Mouse (Mus musculus) liver, embryonic 14.5 days (tissue): Measurements from ENCODE around the gene Thap3.

ENCODE experiments used
- CTCF ChIP-seq: IDR thresholded peaks from 2 replicates; pipeline ENCODE4 v1.5.1; 2016; ENCODE audit warnings: antibody characterized with exemption, low read depth, control low read depth
- EP300 ChIP-seq: IDR thresholded peaks from 2 replicates; pipeline ENCODE4 v1.6.1; 2016; ENCODE audit warnings: antibody characterized with exemption, low read depth

DNA sequence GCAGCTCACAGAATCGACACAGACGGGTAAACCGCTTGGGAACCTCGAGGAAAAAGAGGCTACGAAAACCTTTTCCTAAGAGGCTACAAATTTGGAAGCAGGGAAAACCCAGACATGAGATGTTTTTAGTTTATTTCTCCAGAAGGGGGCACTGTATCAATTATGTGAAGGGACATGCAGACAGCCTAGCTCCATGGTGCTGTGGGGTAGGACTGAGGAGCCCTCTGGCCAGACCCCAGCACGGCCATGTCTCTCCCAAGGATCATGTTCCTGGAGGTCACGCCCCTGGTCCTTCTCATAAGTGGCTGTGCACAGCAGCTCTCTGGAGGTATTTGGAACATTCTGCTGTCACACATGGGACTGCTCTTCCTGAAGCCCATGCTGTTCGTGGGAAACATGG is 8.1 kb downstream of the Thap3 start:
- TF ChIP-seq CTCF (peak; percentile 45), EP300 (no peak)
